Mouse (Mus musculus) fibroblast of lung, adult 2 months (primary cell): Measurements from ENCODE around the gene Pdcd7.
"Not testable (repeated sequence)": the region's sequence is repeated elsewhere in the genome, so short reads cannot be mapped to it uniquely, and the experiment has no call there.

ENCODE experiments used
- DNase-seq: peaks from one replicate; pipeline ENCODE4 v3.0.0-alpha.2; 2011; ENCODE audit warnings: low read depth

The Pdcd7 gene

GRCm38 (mm10) chr9:65345854-65346475 is at the start of gene Pdcd7:
Gene Pdcd7 (plus strand): TSS chr9:65346104.
- DNase-seq = peak; percentile 84

GRCm38 (mm10) chr9:65297056-65297455 is 48.8 kb upstream of the Pdcd7 start:
- no peak for DNase-seq

GRCm38 (mm10) chr9:65298761-65299160 is 47.1 kb upstream of the Pdcd7 start:
- DNase-seq = no peak

GRCm38 (mm10) chr9:65299650-65300049 is 46.3 kb upstream of the Pdcd7 start:
- no peak for DNase-seq

- no peak for DNase-seq
These were observed 43.4 kb upstream of the Pdcd7 start for GRCm38 (mm10) chr9:65302327-65302983.

- no peak for DNase-seq
These were observed 42.3 kb upstream of the Pdcd7 start for GRCm38 (mm10) chr9:65303586-65303985.

GRCm38 (mm10) chr9:65304300-65304699 is 41.6 kb upstream of the Pdcd7 start:
- no peak for DNase-seq

- DNase-seq = no peak
These were observed 39.2 kb upstream of the Pdcd7 start for GRCm38 (mm10) chr9:65306672-65307071.

- no peak for DNase-seq
These were observed 37.9 kb upstream of the Pdcd7 start for GRCm38 (mm10) chr9:65308011-65308410.

GRCm38 (mm10) chr9:65312669-65313357 is 33.1 kb upstream of the Pdcd7 start:
- no peak for DNase-seq

- no peak for DNase-seq
These were observed 32.1 kb upstream of the Pdcd7 start for GRCm38 (mm10) chr9:65313846-65314245.

GRCm38 (mm10) chr9:65322255-65322900 is 23.5 kb upstream of the Pdcd7 start:
- DNase-seq = no peak

GRCm38 (mm10) chr9:65325971-65326370 is 19.9 kb upstream of the Pdcd7 start:
- no peak for DNase-seq

GRCm38 (mm10) chr9:65327371-65327770 is 18.5 kb upstream of the Pdcd7 start:
- DNase-seq = no peak

GRCm38 (mm10) chr9:65333958-65334357 is 11.9 kb upstream of the Pdcd7 start:
- DNase-seq = no peak

GRCm38 (mm10) chr9:65339146-65339545 is 6.8 kb upstream of the Pdcd7 start:
- no peak for DNase-seq

GRCm38 (mm10) chr9:65340414-65340813 is 5.5 kb upstream of the Pdcd7 start:
- no peak for DNase-seq

- DNase-seq = not testable (repeated sequence)
These were observed 465 bp upstream of the Pdcd7 start for GRCm38 (mm10) chr9:65345439-65345838.

- no peak for DNase-seq
These were observed 690 bp downstream of the Pdcd7 start for GRCm38 (mm10) chr9:65346476-65347111.

GRCm38 (mm10) chr9:65347112-65347850 is 1.4 kb downstream of the Pdcd7 start:
- DNase-seq = no peak

- no peak for DNase-seq
These were observed 7.3 kb downstream of the Pdcd7 start for GRCm38 (mm10) chr9:65353251-65353650.

- no peak for DNase-seq
These were observed 10.7 kb downstream of the Pdcd7 start for GRCm38 (mm10) chr9:65356561-65356960.
